Mouse (Mus musculus): ENCODE data around the gene Ptn. TPM values are rescaled to one million over a fixed set of nuclear protein-coding genes. Genes with fewer than 3 reads are reported as not detected.
A peak's percentile ranks its signal among the peaks of the same experiment; 100 is the strongest.

Gene Ptn
- 604 and 631 TPM in 2 replicates for polyA plus RNA-seq (2015; fragmentation: Nextera tagmentation; extraction: Ambion mirVana)

DNA sequence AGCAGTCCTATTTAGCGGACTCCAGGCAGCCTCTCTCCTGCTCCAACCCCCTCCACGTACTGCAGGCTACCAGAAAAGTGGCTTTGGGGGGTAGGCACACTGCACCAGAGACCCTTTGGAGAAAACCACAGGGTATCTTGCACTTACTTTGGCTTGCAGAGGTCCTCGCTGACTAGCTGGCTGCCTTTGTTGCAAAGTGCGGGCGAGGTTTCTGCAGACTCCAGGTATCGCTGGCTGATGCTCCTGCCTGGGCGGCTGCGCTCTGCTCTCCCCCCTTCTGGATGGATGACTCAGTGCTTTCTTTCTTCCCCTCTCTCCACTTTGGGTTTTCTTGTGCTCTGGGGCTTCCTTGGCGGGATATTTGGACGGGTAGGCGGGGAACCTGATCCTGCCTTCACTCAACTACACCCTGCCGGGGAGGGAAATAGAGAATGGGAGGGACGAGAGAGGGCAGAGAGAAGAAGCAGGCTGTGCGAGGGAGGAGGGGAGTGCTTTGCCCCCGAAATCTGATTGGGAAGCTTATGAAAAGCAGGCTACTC, at the start of gene Ptn:
TSS of gene Ptn (minus strand) at position 474 of the 539 bp plus-strand sequence.
- Histone ChIP-seq H3K9ac (peak within 1 kb of the TSS; percentile 67), H3K4me2 (replicated peaks) (peak within 1 kb of the TSS; percentile 76), H3K27me3 (no peaks in the 10 kb centered on the region), H3K36me3 (peaks cover 5% of the 10 kb centered on the region; the same call in 1 of the 2 replicates), H3K27ac (replicated peaks) (peak within 1 kb of the TSS; percentile 94), H3K4me1 (peaks cover 18% of the 10 kb centered on the region), H3K4me3 (replicated peaks) (peak within 1 kb of the TSS; percentile 60), H3K9me3 (replicated peaks) (no peaks in the 10 kb centered on the region)
- WGBS = under 1% methylated on average over 15 of the region's 15 CpGs
- ATAC-seq (ENCODE audit: insufficient number of reproducible peaks, low FRiP score, low TSS enrichment, low read depth) = peak; percentile 89

DNA sequence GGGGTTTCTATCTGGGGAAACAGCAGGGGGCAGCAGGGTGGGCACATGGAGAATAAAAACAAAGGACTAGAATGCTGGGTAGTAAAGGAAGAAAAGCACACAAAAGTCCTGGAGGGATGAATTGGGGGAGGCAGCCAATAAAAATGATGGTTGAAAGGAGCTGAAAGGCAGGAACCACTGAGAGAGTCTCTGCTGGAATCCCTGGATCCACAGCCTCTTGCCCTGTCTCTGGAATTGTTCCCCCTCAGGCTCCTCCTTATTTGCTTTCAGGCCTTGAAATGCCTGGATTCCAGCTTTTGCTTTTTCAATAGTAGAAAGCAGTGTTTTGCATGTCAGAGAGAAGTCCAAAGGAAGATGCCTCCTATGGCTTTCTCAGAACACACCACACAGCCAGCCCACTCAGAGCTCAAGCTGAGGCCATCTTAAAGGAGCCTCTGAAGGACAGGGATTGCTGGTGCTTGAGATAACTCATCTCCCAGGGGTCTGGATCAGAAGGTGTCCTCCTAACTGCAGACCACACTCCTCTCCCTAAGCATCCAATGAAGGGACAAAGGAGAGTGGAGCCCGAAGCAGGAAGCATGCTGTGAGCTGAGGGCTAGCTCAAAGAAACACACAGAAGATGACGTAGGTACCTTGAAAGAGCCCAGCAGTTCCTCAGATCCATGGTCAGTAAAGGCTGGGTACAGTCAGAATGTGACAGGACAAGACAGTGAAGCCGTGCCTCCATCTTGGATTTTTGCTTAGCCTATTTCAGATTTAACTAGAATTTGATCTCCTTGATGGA, 48.4 kb upstream of the Ptn start:
- Histone ChIP-seq H3K9ac (no peak overlapping the region), H3K4me2 (replicated peaks) (no peak overlapping the region), H3K9me3 (replicated peaks) (no peaks in the 10 kb centered on the region), H3K27ac (replicated peaks) (peak overlapping the region; percentile 58), H3K36me3 (no peaks in the 10 kb centered on the region), H3K27me3 (no peaks in the 10 kb centered on the region), H3K4me1 (no peaks in the 10 kb centered on the region; the same call in 1 of the 2 replicates), H3K4me3 (replicated peaks) (no peak overlapping the region)
- 71% methylated on average over 3 of the region's 3 CpGs for WGBS
- no peak for ATAC-seq (ENCODE audit: insufficient number of reproducible peaks, low FRiP score, low TSS enrichment, low read depth)

DNA sequence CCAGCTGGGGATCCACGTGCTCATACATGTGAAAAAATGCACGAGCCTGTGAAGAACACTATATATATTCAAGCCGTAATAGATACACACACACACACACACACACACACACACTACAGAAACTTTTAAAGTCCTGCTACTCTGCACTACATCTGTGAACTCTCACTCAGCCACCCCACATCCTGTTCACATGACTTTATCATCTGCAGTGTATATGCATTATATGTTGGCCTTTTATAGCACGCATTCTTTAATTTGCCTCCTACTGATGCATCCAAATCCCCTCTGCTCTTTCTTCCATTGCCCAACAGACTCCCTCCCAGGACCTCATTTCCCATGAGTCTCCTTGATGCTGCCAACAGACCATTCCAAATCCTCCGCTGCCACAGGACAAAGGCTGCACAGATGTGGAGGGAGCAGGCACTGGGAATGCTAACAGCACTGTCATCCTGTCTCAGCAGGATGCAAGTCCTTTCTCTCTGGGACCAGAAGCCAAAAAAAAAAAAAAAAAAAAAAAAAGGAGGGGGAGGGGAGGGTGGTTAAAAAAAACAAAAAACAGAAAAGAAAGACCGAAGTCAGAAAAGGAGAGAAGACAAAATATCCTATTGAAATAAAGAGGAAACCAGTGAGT, 47.7 kb upstream of the Ptn start:
- ATAC-seq (ENCODE audit: insufficient number of reproducible peaks, low FRiP score, low TSS enrichment, low read depth) = no peak
- Histone ChIP-seq H3K4me2 (replicated peaks) (no peak overlapping the region), H3K9me3 (replicated peaks) (no peaks in the 10 kb centered on the region), H3K4me1 (no peaks in the 10 kb centered on the region; the same call in 1 of the 2 replicates), H3K27ac (replicated peaks) (peak overlapping the region; percentile 58; the same call in 1 of the 2 replicates), H3K4me3 (replicated peaks) (no peak overlapping the region), H3K36me3 (no peaks in the 10 kb centered on the region), H3K27me3 (no peaks in the 10 kb centered on the region), H3K9ac (no peak overlapping the region)
- 31% methylated on average over 6 of the region's 6 CpGs for WGBS

DNA sequence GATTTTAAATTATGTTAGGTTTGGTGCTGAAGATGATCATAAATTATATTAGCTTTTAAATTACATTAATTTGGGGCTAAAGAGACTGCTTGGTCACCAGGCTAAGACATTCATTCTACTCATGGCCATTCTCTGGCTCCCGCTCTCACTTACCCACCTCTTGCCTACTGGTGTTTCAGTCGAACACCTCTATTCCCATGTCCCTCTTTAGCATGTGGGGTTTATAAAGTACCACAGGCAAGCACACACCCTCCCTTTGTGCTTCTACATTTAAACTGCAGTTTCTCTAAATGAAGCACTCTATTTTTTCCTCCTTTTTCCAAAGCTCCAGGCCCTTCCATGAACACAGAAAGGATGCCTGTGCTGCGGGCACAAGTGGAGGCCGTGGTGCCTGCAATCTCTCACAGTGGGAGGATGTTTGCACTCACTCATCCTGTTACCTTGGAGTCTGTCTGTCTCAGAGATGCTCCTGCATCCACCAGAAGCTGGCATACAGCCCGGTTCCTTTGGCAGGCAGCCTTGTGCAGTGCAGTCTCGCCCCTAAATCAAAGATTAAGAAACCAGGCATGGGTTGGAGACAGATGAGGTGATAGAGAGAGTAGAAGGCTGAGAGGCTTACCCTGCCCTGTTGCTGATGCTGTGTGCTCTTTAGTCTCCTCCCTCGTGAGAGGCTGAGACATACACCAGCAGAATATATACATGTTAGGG, 40.6 kb upstream of the Ptn start:
- H3K4me3 ChIP-seq (replicated peaks) = no peak overlapping the region
- ATAC-seq (ENCODE audit: insufficient number of reproducible peaks, low FRiP score, low TSS enrichment, low read depth) = no peak
- no peak overlapping the region for H3K4me2 ChIP-seq (replicated peaks)
- H3K4me1 ChIP-seq = no peaks in the 10 kb centered on the region
- H3K27ac ChIP-seq (replicated peaks) = no peak overlapping the region; the same call in 1 of the 2 replicates
- no peaks in the 10 kb centered on the region for H3K27me3 ChIP-seq
- H3K9ac ChIP-seq = no peak overlapping the region
- 56% methylated on average over 7 of the region's 7 CpGs for WGBS
- no peaks in the 10 kb centered on the region for H3K36me3 ChIP-seq
- no peaks in the 10 kb centered on the region for H3K9me3 ChIP-seq (replicated peaks)

DNA sequence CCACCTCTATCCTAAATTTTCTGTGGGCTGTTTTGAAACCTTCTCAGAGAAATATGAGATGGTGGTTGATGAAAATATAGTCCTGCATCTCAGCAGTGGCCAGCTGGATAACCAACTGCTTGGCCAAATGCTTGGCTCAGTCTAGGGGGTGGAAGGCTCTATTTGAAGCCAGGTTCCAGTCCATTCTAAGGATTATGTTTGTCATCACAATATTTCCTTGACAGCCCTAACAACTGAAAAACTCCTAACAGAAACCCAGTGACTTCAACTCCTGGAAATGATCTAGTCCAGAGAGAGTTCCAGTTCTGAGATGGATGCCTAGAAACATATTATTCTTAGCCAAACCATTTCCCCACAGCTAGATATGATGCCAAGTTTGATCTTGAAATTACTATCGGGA, 35.3 kb upstream of the Ptn start:
- no peaks in the 10 kb centered on the region for H3K36me3 ChIP-seq

DNA sequence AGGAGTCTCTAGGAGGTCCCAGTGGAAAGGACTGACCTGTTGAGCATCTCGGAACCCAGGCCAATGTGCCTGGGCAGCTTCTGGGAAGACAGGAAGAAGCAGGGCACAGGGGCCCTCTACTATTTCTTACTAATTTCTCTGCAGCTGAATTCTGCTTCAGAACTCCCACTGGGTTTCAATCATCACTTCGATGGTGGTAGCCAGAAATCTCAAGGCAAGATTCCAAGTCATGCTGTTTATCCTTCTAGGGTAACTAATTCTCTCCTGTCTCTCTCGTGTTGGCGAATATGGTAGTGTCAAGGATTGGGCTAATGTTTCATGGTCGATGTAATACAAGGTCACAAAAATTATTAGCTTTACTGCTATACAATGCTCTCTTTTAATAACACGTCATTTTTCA, 34.2 kb upstream of the Ptn start:
- Histone ChIP-seq H3K36me3 (no peaks in the 10 kb centered on the region), H3K27ac (replicated peaks) (no peak overlapping the region; the same call in 1 of the 2 replicates), H3K9ac (no peak overlapping the region), H3K4me2 (replicated peaks) (no peak overlapping the region), H3K9me3 (replicated peaks) (no peaks in the 10 kb centered on the region), H3K27me3 (no peaks in the 10 kb centered on the region), H3K4me1 (peaks cover 10% of the 10 kb centered on the region), H3K4me3 (replicated peaks) (no peak overlapping the region)
- ATAC-seq (ENCODE audit: insufficient number of reproducible peaks, low FRiP score, low TSS enrichment, low read depth) = no peak
- 52% methylated on average over 6 of the region's 6 CpGs for WGBS

More for the DNA sequence above, 35.3 kb upstream of the Ptn start:
- Histone ChIP-seq H3K4me2 (replicated peaks) (no peak overlapping the region), H3K27me3 (no peaks in the 10 kb centered on the region), H3K9ac (no peak overlapping the region), H3K9me3 (replicated peaks) (no peaks in the 10 kb centered on the region), H3K27ac (replicated peaks) (no peak overlapping the region), H3K4me1 (peaks cover 10% of the 10 kb centered on the region), H3K4me3 (replicated peaks) (no peak overlapping the region)
- peak; percentile 24; the same call in 1 of the 2 replicates for ATAC-seq (ENCODE audit: insufficient number of reproducible peaks, low FRiP score, low TSS enrichment, low read depth)
- 56% methylated on average over 1 of the region's 1 CpGs for WGBS

DNA sequence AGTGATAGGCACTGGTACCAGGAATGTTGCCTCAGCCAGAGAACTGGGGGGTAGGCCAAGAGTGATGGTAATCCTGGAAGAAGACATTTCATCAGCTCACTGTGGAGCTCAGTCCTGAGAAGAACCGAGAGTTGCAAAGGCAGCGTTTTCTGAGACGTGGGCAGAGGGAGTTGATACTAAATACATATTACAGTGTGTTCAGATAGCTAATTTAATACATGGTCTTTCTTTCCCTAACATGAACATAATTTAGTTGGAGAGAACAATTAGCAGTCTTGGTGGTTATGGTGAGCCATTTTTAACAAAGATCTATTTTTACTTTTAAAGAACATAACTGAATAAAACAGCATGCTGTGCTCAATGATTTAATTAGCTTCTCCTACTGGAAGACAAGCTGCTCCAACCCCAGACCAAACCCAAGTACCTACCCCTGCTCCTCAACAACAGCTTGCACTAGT, 33.0 kb upstream of the Ptn start:
- 56% methylated on average over 3 of the region's 3 CpGs for WGBS
- Histone ChIP-seq H3K27me3 (no peaks in the 10 kb centered on the region), H3K9me3 (replicated peaks) (no peaks in the 10 kb centered on the region), H3K9ac (no peak overlapping the region), H3K4me3 (replicated peaks) (no peak overlapping the region), H3K36me3 (no peaks in the 10 kb centered on the region), H3K27ac (replicated peaks) (peak overlapping the region; percentile 67), H3K4me1 (peaks cover 10% of the 10 kb centered on the region), H3K4me2 (replicated peaks) (no peak overlapping the region)
- no peak for ATAC-seq (ENCODE audit: insufficient number of reproducible peaks, low FRiP score, low TSS enrichment, low read depth)

DNA sequence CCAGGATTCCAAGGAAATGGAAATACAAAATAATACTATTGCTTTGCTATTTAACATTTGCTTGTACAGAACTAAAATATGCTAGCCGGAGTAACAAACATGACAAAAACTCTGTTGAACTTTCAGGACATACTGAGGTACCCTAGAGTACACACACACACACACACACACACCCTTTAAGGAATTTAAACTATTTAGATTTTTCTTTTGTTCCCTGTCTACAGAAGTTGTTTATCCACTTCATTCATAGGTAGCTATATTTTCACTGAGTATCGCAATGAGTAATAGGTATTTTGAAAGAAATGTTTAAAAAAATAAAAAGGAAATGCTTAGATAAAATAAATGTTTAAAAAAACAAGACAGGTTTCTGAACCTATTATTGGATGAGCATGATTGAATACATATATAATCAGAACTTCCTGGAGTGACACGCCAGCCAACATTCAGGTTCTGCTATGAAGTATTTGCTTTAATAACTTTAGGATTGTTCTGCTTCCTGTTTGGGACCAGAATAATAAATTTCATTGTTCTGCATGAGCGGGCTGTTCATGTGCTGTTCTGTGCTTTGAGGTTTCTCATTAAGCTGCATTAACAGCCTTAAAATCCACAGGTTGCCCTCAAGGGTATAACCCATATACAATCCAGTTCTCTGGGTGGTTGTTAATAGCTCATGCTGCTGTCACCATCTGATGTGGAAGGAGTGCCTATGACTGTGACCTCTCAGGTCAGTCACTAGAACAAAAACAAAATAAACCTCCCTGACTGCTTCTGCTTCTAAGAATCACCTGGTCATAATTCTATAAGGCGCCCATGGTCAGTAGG, 32.3 kb upstream of the Ptn start:
- 44% methylated on average over 5 of the region's 5 CpGs for WGBS
- no peaks in the 10 kb centered on the region for H3K36me3 ChIP-seq
- no peak for ATAC-seq (ENCODE audit: insufficient number of reproducible peaks, low FRiP score, low TSS enrichment, low read depth)

DNA sequence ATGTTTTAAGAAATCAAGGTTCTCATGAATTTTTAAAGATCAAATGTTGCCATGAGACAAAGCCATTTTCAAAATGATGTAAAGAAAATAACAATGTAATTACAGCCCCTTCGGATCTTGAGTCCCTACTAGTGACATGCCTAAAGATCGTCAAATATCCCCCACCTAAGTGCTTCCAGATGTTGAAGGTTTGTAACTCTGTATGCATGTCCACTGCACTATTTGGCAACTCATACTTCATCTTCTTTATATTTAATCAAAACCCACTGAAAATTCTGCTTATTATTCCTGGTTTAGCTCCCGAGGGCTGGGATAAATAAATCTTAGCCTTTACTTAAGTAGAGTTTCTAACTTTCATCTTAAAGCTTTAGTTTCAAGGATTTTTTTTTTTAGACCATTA, 31.7 kb upstream of the Ptn start:
- Histone ChIP-seq H3K36me3 (no peaks in the 10 kb centered on the region), H3K27me3 (no peaks in the 10 kb centered on the region), H3K27ac (replicated peaks) (no peak overlapping the region), H3K4me2 (replicated peaks) (no peak overlapping the region), H3K4me3 (replicated peaks) (no peak overlapping the region), H3K9me3 (replicated peaks) (no peaks in the 10 kb centered on the region), H3K9ac (no peak overlapping the region), H3K4me1 (peaks cover 10% of the 10 kb centered on the region)
- 17% methylated on average over 3 of the region's 3 CpGs for WGBS
- ATAC-seq (ENCODE audit: insufficient number of reproducible peaks, low FRiP score, low TSS enrichment, low read depth) = no peak; the same call in 1 of the 2 replicates

More for the DNA sequence above, 32.3 kb upstream of the Ptn start:
- Histone ChIP-seq H3K4me3 (replicated peaks) (no peak overlapping the region), H3K4me2 (replicated peaks) (no peak overlapping the region), H3K9me3 (replicated peaks) (no peaks in the 10 kb centered on the region), H3K27me3 (no peaks in the 10 kb centered on the region), H3K4me1 (peaks cover 10% of the 10 kb centered on the region), H3K9ac (no peak overlapping the region), H3K27ac (replicated peaks) (peak overlapping the region; percentile 67)

DNA sequence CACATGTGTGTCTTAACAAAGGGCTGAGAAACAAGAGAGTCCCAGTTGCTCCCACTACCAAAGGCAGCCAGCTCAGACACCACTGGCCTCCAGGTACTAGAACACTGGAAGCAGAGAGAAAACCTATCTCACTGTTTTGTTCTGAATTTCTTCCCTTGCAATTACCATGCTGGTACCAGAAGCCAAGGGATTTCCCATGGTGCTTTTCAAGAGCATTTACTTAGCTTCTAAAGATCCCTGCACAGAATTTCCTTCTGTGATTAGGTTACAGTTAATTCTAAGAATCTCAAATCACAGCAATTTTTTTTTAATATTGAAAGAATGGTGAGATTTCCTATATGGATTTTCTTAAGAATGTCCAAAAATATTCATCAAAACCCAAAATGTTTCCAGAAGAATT, 31.2 kb upstream of the Ptn start:
- ATAC-seq (ENCODE audit: insufficient number of reproducible peaks, low FRiP score, low TSS enrichment, low read depth) = no peak
- no peak overlapping the region; the same call in 1 of the 2 replicates for H3K27ac ChIP-seq (replicated peaks)
- H3K27me3 ChIP-seq = no peaks in the 10 kb centered on the region
- H3K4me1 ChIP-seq = peaks cover 10% of the 10 kb centered on the region
- no peaks in the 10 kb centered on the region for H3K36me3 ChIP-seq
- H3K9ac ChIP-seq = no peak overlapping the region
- no peaks in the 10 kb centered on the region for H3K9me3 ChIP-seq (replicated peaks)
- no peak overlapping the region for H3K4me3 ChIP-seq (replicated peaks)
- no peak overlapping the region for H3K4me2 ChIP-seq (replicated peaks)

Measured in embryonic facial prominence, embryonic 15.5 days (tissue).